Mouse (Mus musculus) olfactory bulb, adult 2 months (tissue): ENCODE results near the gene Scgb1c1. TPM values are rescaled to one million over a fixed set of nuclear protein-coding genes. Genes with fewer than 3 reads are reported as not detected.

Source experiments
- H3K27ac ChIP-seq: fragments of 200-500 bp; 2 replicates; pipeline ENCODE4 v1.5.1; 2012; ENCODE audit warnings: low read depth, low read length; ENCODE audit not compliant: insufficient read depth
- H3K4me1 ChIP-seq: fragments of 200-500 bp; 2 replicates; pipeline ENCODE4 v1.6.1; 2012; ENCODE audit warnings: low read length; ENCODE audit not compliant: control insufficient read depth, insufficient read depth
- H3K4me3 ChIP-seq: fragments of 200-500 bp; 2 replicates; pipeline ENCODE4 v1.5.1; 2012; ENCODE audit warnings: mild to moderate bottlenecking, low read depth, low read length, moderate library complexity; ENCODE audit not compliant: insufficient read depth
- CTCF ChIP-seq: fragments of 200-500 bp; IDR thresholded peaks from 2 replicates; pipeline ENCODE4 v1.5.1; 2012; ENCODE audit warnings: low read depth, mild to moderate bottlenecking, low read length, moderate library complexity; ENCODE audit not compliant: insufficient read depth
- POLR2A ChIP-seq: fragments of 200-500 bp; IDR thresholded peaks from 2 replicates; pipeline ENCODE4 v1.6.1; 2012; ENCODE audit warnings: mild to moderate bottlenecking, low read depth, low read length, moderate library complexity; ENCODE audit not compliant: insufficient read depth
- WGBS: fragments of 180-500 bp; shearing (Covaris S2); methylation state at CpG from one replicate; pipeline ENCODE4 v1.1.7; 2018; 5-methylcytosine and 5-hydroxymethylcytosine counted together
- polyA plus RNA-seq: library from polyadenylated mRNA; stranded (reverse); fragments of >200 nt; gene quantifications from 2 replicates; pipeline ENCODE4 v1.2.4, GENCODE M21; 2012; ENCODE audit warnings: low replicate concordance; ENCODE audit not compliant: missing spikeins, insufficient read depth, insufficient read length

Scgb1c1 gene
- not detected in 2 replicates for polyA plus RNA-seq

GRCm38 (mm10) chr7:140844905-140845665 lies at the start of gene Scgb1c1:
Gene Scgb1c1 (plus strand): TSS chr7:140845547.
- H3K27ac ChIP-seq: no peak within 1 kb of the TSS
- WGBS: 26% methylated on average over 14 of the region's 14 CpGs
- no peak for TF ChIP-seq POLR2A
- peak; percentile 80 for TF ChIP-seq CTCF
- no peak within 1 kb of the TSS for H3K4me3 ChIP-seq
- no peaks in the 10 kb centered on the region; the same call in 1 of the 2 replicates for H3K4me1 ChIP-seq

- Histone ChIP-seq H3K27ac (no peak overlapping the region), H3K4me3 (no peak overlapping the region), H3K4me1 (no peaks in the 10 kb centered on the region)
- WGBS: 95% methylated on average over 3 of the region's 3 CpGs
- no peak for TF ChIP-seq CTCF
- no peak for TF ChIP-seq POLR2A
These were observed 47.7 kb upstream of the Scgb1c1 start for GRCm38 (mm10) chr7:140797619-140798018.

GRCm38 (mm10) chr7:140798212-140798611 lies 47.1 kb upstream of the Scgb1c1 start:
- no peak overlapping the region for H3K27ac ChIP-seq
- H3K4me1 ChIP-seq: no peaks in the 10 kb centered on the region
- no peak for TF ChIP-seq CTCF
- TF ChIP-seq POLR2A: no peak
- 77% methylated on average over 2 of the region's 2 CpGs for WGBS
- H3K4me3 ChIP-seq: no peak overlapping the region

- no peak overlapping the region for H3K27ac ChIP-seq
- TF ChIP-seq CTCF: no peak
- TF ChIP-seq POLR2A: no peak
- H3K4me1 ChIP-seq: no peaks in the 10 kb centered on the region
- 59% methylated on average over 6 of the region's 6 CpGs for WGBS
- no peak overlapping the region for H3K4me3 ChIP-seq
These were observed 42.7 kb upstream of the Scgb1c1 start for GRCm38 (mm10) chr7:140802629-140803028.

GRCm38 (mm10) chr7:140805704-140806103 lies 39.6 kb upstream of the Scgb1c1 start:
- 11% methylated on average over 1 of the region's 1 CpGs for WGBS
- no peak for TF ChIP-seq POLR2A
- TF ChIP-seq CTCF: peak; percentile 30; the same call in 1 of the 2 replicates
- Histone ChIP-seq H3K4me1 (no peaks in the 10 kb centered on the region), H3K4me3 (no peak overlapping the region), H3K27ac (no peak overlapping the region)

GRCm38 (mm10) chr7:140810496-140810895 lies 34.9 kb upstream of the Scgb1c1 start:
- 89% methylated on average over 6 of the region's 6 CpGs for WGBS
- no peak overlapping the region for H3K4me3 ChIP-seq
- no peak overlapping the region for H3K27ac ChIP-seq
- TF ChIP-seq CTCF (no peak), POLR2A (no peak)
- H3K4me1 ChIP-seq: no peaks in the 10 kb centered on the region

GRCm38 (mm10) chr7:140811714-140812113 lies 33.6 kb upstream of the Scgb1c1 start:
- WGBS: 48% methylated on average over 13 of the region's 13 CpGs
- TF ChIP-seq POLR2A (no peak), CTCF (no peak)
- no peak overlapping the region for H3K27ac ChIP-seq

GRCm38 (mm10) chr7:140812850-140813249 lies 32.5 kb upstream of the Scgb1c1 start:
- Histone ChIP-seq H3K27ac (no peak overlapping the region), H3K4me1 (no peaks in the 10 kb centered on the region), H3K4me3 (no peak overlapping the region)
- TF ChIP-seq POLR2A (no peak), CTCF (no peak)
- 91% methylated on average over 12 of the region's 12 CpGs for WGBS

More at GRCm38 (mm10) chr7:140811714-140812113, 33.6 kb upstream of the Scgb1c1 start:
- no peaks in the 10 kb centered on the region for H3K4me1 ChIP-seq
- H3K4me3 ChIP-seq: no peak overlapping the region

- Histone ChIP-seq H3K4me3 (no peak overlapping the region), H3K4me1 (peaks cover 8% of the 10 kb centered on the region)
These were observed 25.2 kb upstream of the Scgb1c1 start for GRCm38 (mm10) chr7:140820173-140820572.

More at GRCm38 (mm10) chr7:140820173-140820572, 25.2 kb upstream of the Scgb1c1 start:
- WGBS: 53% methylated on average over 4 of the region's 4 CpGs
- no peak for TF ChIP-seq POLR2A
- TF ChIP-seq CTCF: no peak
- H3K27ac ChIP-seq: no peak overlapping the region
